Mouse (Mus musculus): Measurements from ENCODE around the gene Ankrd44.

DNA sequence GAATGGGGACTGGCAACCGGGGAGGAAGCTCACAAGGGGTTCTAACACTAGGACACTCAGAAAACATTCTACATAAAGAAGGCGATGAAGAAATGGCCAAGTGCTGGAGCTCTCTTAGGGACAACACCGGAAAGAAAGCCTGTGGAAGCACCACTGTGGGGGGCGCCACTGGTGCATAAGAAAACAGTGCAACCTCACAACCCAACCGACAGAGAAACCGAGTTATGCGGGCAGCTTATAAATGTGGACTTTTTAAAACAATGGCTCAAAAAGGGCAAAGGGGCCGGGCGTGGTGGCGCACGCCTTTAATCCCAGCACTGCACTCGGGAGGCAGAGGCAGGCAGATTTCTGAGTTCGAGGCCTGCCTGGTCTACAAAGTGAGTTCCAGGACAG lies 117.1 kb downstream of the Ankrd44 start:
- TF ChIP-seq POLR2A (IDR thresholded peaks at IDR 0.05; ENCODE audit: low read depth, low read length): no peak
- TF ChIP-seq CTCF (conservative IDR thresholded peaks at IDR 0.05; ENCODE audit: insufficient read depth, insufficient read length, low read depth, low read length): no peak
